Mouse (Mus musculus) MEL-GATA-1-ER (cell line): ENCODE measurements at regions not wholly inside any gene's neighbourhood (a gene's known extent, or its start where the extent isn't known, plus 50 kb on each side); places are given as distances from the start of the nearest gene placed in this dataset.

Source experiments
- DNase-seq: peaks from one replicate; pipeline ENCODE4 v3.0.0-alpha.2; 2012; ENCODE audit warnings: low read depth; ENCODE audit errors: extremely low read depth

- peak; percentile 65 for DNase-seq
These were observed 142.1 kb upstream of the Plxnc1 start for GRCm38 (mm10) chr10:95086755-95087154.

- DNase-seq = no peak
These were observed 141.1 kb upstream of the Plxnc1 start for GRCm38 (mm10) chr10:95085688-95086268.

GRCm38 (mm10) chr10:95083341-95084148, 138.9 kb upstream of the Plxnc1 start:
- DNase-seq = no peak

GRCm38 (mm10) chr10:95082634-95083033, 138.0 kb upstream of the Plxnc1 start:
- DNase-seq = no peak

GRCm38 (mm10) chr10:95079979-95080378, 135.3 kb upstream of the Plxnc1 start:
- DNase-seq = no peak

GRCm38 (mm10) chr10:95076421-95076820, 131.8 kb upstream of the Plxnc1 start:
- no peak for DNase-seq

GRCm38 (mm10) chr10:95075897-95076296, 131.3 kb upstream of the Plxnc1 start:
- DNase-seq = no peak

GRCm38 (mm10) chr10:95074959-95075590, 130.4 kb upstream of the Plxnc1 start:
- DNase-seq = no peak

GRCm38 (mm10) chr10:95074381-95074780, 129.7 kb upstream of the Plxnc1 start:
- no peak for DNase-seq

GRCm38 (mm10) chr10:95067971-95068370, 123.3 kb upstream of the Plxnc1 start:
- no peak for DNase-seq

GRCm38 (mm10) chr10:95066774-95067173, 122.1 kb upstream of the Plxnc1 start:
- DNase-seq = no peak

GRCm38 (mm10) chr10:95059486-95060091, 115.0 kb upstream of the Plxnc1 start:
- DNase-seq = no peak

GRCm38 (mm10) chr10:95059078-95059477, 114.4 kb upstream of the Plxnc1 start:
- no peak for DNase-seq

- no peak for DNase-seq
These were observed 112.5 kb upstream of the Plxnc1 start for GRCm38 (mm10) chr10:95057051-95057714.

GRCm38 (mm10) chr10:95056541-95056940, 111.9 kb upstream of the Plxnc1 start:
- DNase-seq = no peak

- no peak for DNase-seq
These were observed 110.2 kb upstream of the Plxnc1 start for GRCm38 (mm10) chr10:95054869-95055268.

- no peak for DNase-seq
These were observed 104.2 kb upstream of the Plxnc1 start for GRCm38 (mm10) chr10:95048790-95049189.

- no peak for DNase-seq
These were observed 99.3 kb upstream of the Plxnc1 start for GRCm38 (mm10) chr10:95043978-95044377.

- no peak for DNase-seq
These were observed 95.7 kb upstream of the Plxnc1 start for GRCm38 (mm10) chr10:95040258-95040895.

- no peak for DNase-seq
These were observed 91.5 kb upstream of the Plxnc1 start for GRCm38 (mm10) chr10:95036043-95036697.
